Mouse (Mus musculus) intestine, embryonic 15.5 days (tissue): ENCODE results near the gene Ss18l1. TPM values are rescaled to one million over a fixed set of nuclear protein-coding genes. Genes with fewer than 3 reads are reported as not detected.

Experiments used
- ATAC-seq: fragments of 200-750 bp; cut with Nextera tagmentation; 2 replicates; pipeline ENCODE4 v1.8.0; 2017; ENCODE audit warnings: moderate TSS enrichment, moderate library complexity
- H3K27ac ChIP-seq: fragments of 300-500 bp; sonication (generic); 2 replicates; pipeline ENCODE4 v1.5.1; 2015; ENCODE audit warnings: mild to moderate bottlenecking, inconsistent platforms
- H3K27me3 ChIP-seq: fragments of 300-500 bp; sonication (generic); replicated peaks from 2 replicates; pipeline ENCODE4 v1.6.1; 2015; ENCODE audit warnings: inconsistent platforms
- H3K36me3 ChIP-seq: fragments of 300-500 bp; sonication (generic); 2 replicates; pipeline ENCODE4 v1.6.1; 2015; ENCODE audit warnings: inconsistent platforms
- H3K4me1 ChIP-seq: fragments of 300-500 bp; sonication (generic); replicated peaks from 2 replicates; pipeline ENCODE4 v1.6.1; 2015; ENCODE audit warnings: inconsistent platforms
- H3K4me2 ChIP-seq: fragments of 300-500 bp; sonication (generic); replicated peaks from 2 replicates; pipeline ENCODE4 v1.6.1; 2015; ENCODE audit warnings: mild to moderate bottlenecking, inconsistent platforms
- H3K4me3 ChIP-seq: fragments of 300-500 bp; sonication (generic); replicated peaks from 2 replicates; pipeline ENCODE4 v1.5.1; 2015; ENCODE audit warnings: inconsistent platforms
- H3K9ac ChIP-seq: fragments of 300-500 bp; sonication (generic); 2 replicates; pipeline ENCODE4 v1.6.1; 2015; ENCODE audit warnings: inconsistent platforms
- H3K9me3 ChIP-seq: fragments of 300-500 bp; sonication (generic); 2 replicates; pipeline ENCODE4 v1.6.1; 2016; ENCODE audit warnings: inconsistent platforms
- WGBS: fragments of 180-500 bp; shearing (Covaris S2); methylation state at CpG from one replicate; pipeline ENCODE4 v1.1.7; 2015; 5-methylcytosine and 5-hydroxymethylcytosine counted together
- polyA plus RNA-seq: library from polyadenylated mRNA; unstranded; fragments of >200 nt; fragmentation: Nextera tagmentation; extraction: Ambion mirVana; gene quantifications from 2 replicates; pipeline ENCODE4 v1.2.1, GENCODE M21; 2015

The Ss18l1 gene
- polyA plus RNA-seq, 1 experiment from 2014 or later: 3.7 TPM

- Histone ChIP-seq H3K4me2 (no peak overlapping the region), H3K27me3 (no peaks in the 10 kb centered on the region), H3K36me3 (peaks cover 3% of the 10 kb centered on the region; the same call in 1 of the 2 replicates), H3K27ac (no peak overlapping the region), H3K9ac (no peak overlapping the region), H3K4me3 (no peak overlapping the region), H3K9me3 (no peaks in the 10 kb centered on the region), H3K4me1 (peaks cover 9% of the 10 kb centered on the region)
- no peak for ATAC-seq
- WGBS: 84% methylated on average over 2 of the region's 2 CpGs
These were observed 29.4 kb downstream of the Ss18l1 start for GRCm38 (mm10) chr2:180071671-180072070.

GRCm38 (mm10) chr2:180072886-180073285, 30.6 kb downstream of the Ss18l1 start:
- Histone ChIP-seq H3K27me3 (no peaks in the 10 kb centered on the region), H3K4me2 (no peak overlapping the region), H3K9me3 (no peaks in the 10 kb centered on the region), H3K36me3 (peaks cover 3% of the 10 kb centered on the region; the same call in 1 of the 2 replicates), H3K9ac (no peak overlapping the region), H3K4me1 (peaks cover 9% of the 10 kb centered on the region), H3K27ac (no peak overlapping the region), H3K4me3 (no peak overlapping the region)
- WGBS: 87% methylated on average over 7 of the region's 7 CpGs
- ATAC-seq: no peak

GRCm38 (mm10) chr2:180077622-180078021, 35.3 kb downstream of the Ss18l1 start:
- no peak overlapping the region for H3K27ac ChIP-seq
- no peak for ATAC-seq

GRCm38 (mm10) chr2:180080680-180081079, 38.4 kb downstream of the Ss18l1 start:
- no peaks in the 10 kb centered on the region for H3K4me1 ChIP-seq
- H3K4me2 ChIP-seq: no peak overlapping the region
- no peak overlapping the region for H3K27ac ChIP-seq
- no peaks in the 10 kb centered on the region for H3K27me3 ChIP-seq
- H3K9me3 ChIP-seq: no peaks in the 10 kb centered on the region
- no peak overlapping the region for H3K4me3 ChIP-seq
- H3K36me3 ChIP-seq: 0 out of 2 replicates have a peak, but pooled peaks cover 4% of the 10 kb centered on the region
- no peak for ATAC-seq
- WGBS: 82% methylated on average over 8 of the region's 8 CpGs
- no peak overlapping the region for H3K9ac ChIP-seq

More at GRCm38 (mm10) chr2:180077622-180078021, 35.3 kb downstream of the Ss18l1 start:
- Histone ChIP-seq H3K4me1 (no peaks in the 10 kb centered on the region), H3K4me2 (no peak overlapping the region), H3K9ac (no peak overlapping the region), H3K9me3 (no peaks in the 10 kb centered on the region), H3K36me3 (peaks cover 3% of the 10 kb centered on the region; the same call in 1 of the 2 replicates), H3K4me3 (no peak overlapping the region), H3K27me3 (no peaks in the 10 kb centered on the region)
- 72% methylated on average over 3 of the region's 3 CpGs for WGBS

GRCm38 (mm10) chr2:180083063-180083462, 40.8 kb downstream of the Ss18l1 start:
- Histone ChIP-seq H3K4me1 (no peaks in the 10 kb centered on the region), H3K9ac (no peak overlapping the region), H3K4me2 (no peak overlapping the region), H3K27me3 (no peaks in the 10 kb centered on the region), H3K9me3 (no peaks in the 10 kb centered on the region), H3K36me3 (0 out of 2 replicates have a peak, but pooled peaks cover 6% of the 10 kb centered on the region), H3K27ac (no peak overlapping the region), H3K4me3 (no peak overlapping the region)
- no peak for ATAC-seq
- WGBS: 91% methylated on average over 10 of the region's 10 CpGs

GRCm38 (mm10) chr2:180084565-180084964, 42.3 kb downstream of the Ss18l1 start:
- Histone ChIP-seq H3K36me3 (0 out of 2 replicates have a peak, but pooled peaks cover 6% of the 10 kb centered on the region), H3K4me3 (no peak overlapping the region), H3K9me3 (no peaks in the 10 kb centered on the region), H3K4me2 (no peak overlapping the region), H3K27ac (no peak overlapping the region), H3K27me3 (no peaks in the 10 kb centered on the region), H3K9ac (no peak overlapping the region), H3K4me1 (no peaks in the 10 kb centered on the region)
- ATAC-seq: no peak
- 30% methylated on average over 3 of the region's 3 CpGs for WGBS

GRCm38 (mm10) chr2:180085926-180086636, 43.8 kb downstream of the Ss18l1 start:
- H3K36me3 ChIP-seq: 0 out of 2 replicates have a peak, but pooled peaks cover 6% of the 10 kb centered on the region
- WGBS: 75% methylated on average over 16 of the region's 16 CpGs
- no peak overlapping the region for H3K27ac ChIP-seq
- no peak overlapping the region for H3K4me3 ChIP-seq
- 0 out of 2 replicates have a peak, but pooled peaks cover 2% of the 10 kb centered on the region for H3K27me3 ChIP-seq
- no peaks in the 10 kb centered on the region for H3K4me1 ChIP-seq
- H3K9ac ChIP-seq: no peak overlapping the region
- no peak for ATAC-seq
- H3K4me2 ChIP-seq: no peak overlapping the region
- no peaks in the 10 kb centered on the region for H3K9me3 ChIP-seq

GRCm38 (mm10) chr2:180086637-180087027, 44.3 kb downstream of the Ss18l1 start:
- WGBS: 88% methylated on average over 5 of the region's 5 CpGs
- no peak overlapping the region for H3K4me2 ChIP-seq
- H3K27ac ChIP-seq: no peak overlapping the region
- H3K4me1 ChIP-seq: no peaks in the 10 kb centered on the region
- no peak overlapping the region for H3K4me3 ChIP-seq
- H3K9ac ChIP-seq: no peak overlapping the region
- 0 out of 2 replicates have a peak, but pooled peaks cover 2% of the 10 kb centered on the region for H3K27me3 ChIP-seq
- H3K36me3 ChIP-seq: 0 out of 2 replicates have a peak, but pooled peaks cover 6% of the 10 kb centered on the region
- H3K9me3 ChIP-seq: no peaks in the 10 kb centered on the region
- ATAC-seq: no peak

- 92% methylated on average over 4 of the region's 4 CpGs for WGBS
These were observed 45.2 kb downstream of the Ss18l1 start for GRCm38 (mm10) chr2:180087472-180087871.

GRCm38 (mm10) chr2:180090285-180090684, 48.0 kb downstream of the Ss18l1 start:
- H3K27me3 ChIP-seq: 0 out of 2 replicates have a peak, but pooled peaks cover 2% of the 10 kb centered on the region
- ATAC-seq: no peak
- 59% methylated on average over 11 of the region's 11 CpGs for WGBS
- H3K4me1 ChIP-seq: no peaks in the 10 kb centered on the region
- H3K9me3 ChIP-seq: no peaks in the 10 kb centered on the region
- no peak overlapping the region for H3K27ac ChIP-seq
- H3K4me3 ChIP-seq: no peak overlapping the region
- 0 out of 2 replicates have a peak, but pooled peaks cover 5% of the 10 kb centered on the region for H3K36me3 ChIP-seq
- H3K9ac ChIP-seq: no peak overlapping the region
- H3K4me2 ChIP-seq: no peak overlapping the region

More at GRCm38 (mm10) chr2:180087472-180087871, 45.2 kb downstream of the Ss18l1 start:
- Histone ChIP-seq H3K9me3 (no peaks in the 10 kb centered on the region), H3K4me1 (no peaks in the 10 kb centered on the region), H3K4me2 (no peak overlapping the region), H3K27me3 (0 out of 2 replicates have a peak, but pooled peaks cover 2% of the 10 kb centered on the region), H3K4me3 (no peak overlapping the region), H3K36me3 (0 out of 2 replicates have a peak, but pooled peaks cover 6% of the 10 kb centered on the region), H3K27ac (no peak overlapping the region), H3K9ac (no peak overlapping the region)
- ATAC-seq: no peak

GRCm38 (mm10) chr2:180095711-180096110, 53.4 kb downstream of the Ss18l1 start:
- ATAC-seq: no peak
- H3K36me3 ChIP-seq: no peaks in the 10 kb centered on the region
- 33% methylated on average over 5 of the region's 5 CpGs for WGBS
- no peak overlapping the region for H3K27ac ChIP-seq
- 0 out of 2 replicates have a peak, but pooled peaks cover 6% of the 10 kb centered on the region for H3K4me1 ChIP-seq
- no peak overlapping the region for H3K4me2 ChIP-seq
- peaks cover 33% of the 10 kb centered on the region for H3K27me3 ChIP-seq
- H3K9me3 ChIP-seq: no peaks in the 10 kb centered on the region
- H3K4me3 ChIP-seq: no peak overlapping the region
- H3K9ac ChIP-seq: no peak overlapping the region

GRCm38 (mm10) chr2:180097585-180097984, 55.3 kb downstream of the Ss18l1 start:
- Histone ChIP-seq H3K4me1 (0 out of 2 replicates have a peak, but pooled peaks cover 6% of the 10 kb centered on the region), H3K36me3 (no peaks in the 10 kb centered on the region), H3K9me3 (no peaks in the 10 kb centered on the region), H3K27ac (no peak overlapping the region), H3K9ac (no peak overlapping the region), H3K4me2 (no peak overlapping the region), H3K4me3 (no peak overlapping the region), H3K27me3 (peaks cover 51% of the 10 kb centered on the region)
- no peak for ATAC-seq
- 32% methylated on average over 3 of the region's 3 CpGs for WGBS
